Mouse (Mus musculus) brain, embryonic 14.5 days (tissue): ENCODE results near the gene Txlnb. TPM values are rescaled to one million over a fixed set of nuclear protein-coding genes. Genes with fewer than 3 reads are reported as not detected.
"Not testable (repeated sequence)": the region's sequence is repeated elsewhere in the genome, so short reads cannot be mapped to it uniquely, and the experiment has no call there.

Experiments used
- DNase-seq: peaks from one replicate; pipeline ENCODE4 v3.0.0-alpha.2; 2011; ENCODE audit warnings: low read depth
- CTCF ChIP-seq: fragments of 200-500 bp; IDR thresholded peaks from 2 replicates; pipeline ENCODE4 v1.5.1; 2012; ENCODE audit warnings: inconsistent platforms, mild to moderate bottlenecking, moderate library complexity, borderline replicate concordance; ENCODE audit not compliant: insufficient read depth, insufficient read length; ENCODE audit errors: extremely low read depth
- POLR2A ChIP-seq: fragments of 200-500 bp; IDR thresholded peaks from 2 replicates; pipeline ENCODE4 v1.6.1; 2012; ENCODE audit warnings: mild to moderate bottlenecking, inconsistent platforms, borderline replicate concordance; ENCODE audit not compliant: poor library complexity, insufficient read depth, insufficient read length, severe bottlenecking; ENCODE audit errors: extremely low read depth
- polyA plus RNA-seq: library from polyadenylated mRNA; depleted of rRNA; stranded (reverse); fragments of >200 nt; gene quantifications from 2 replicates; pipeline ENCODE4 v1.2.3, GENCODE M21; 2012

The Txlnb gene
- polyA plus RNA-seq, 1 experiment = 1.4 TPM

DNA sequence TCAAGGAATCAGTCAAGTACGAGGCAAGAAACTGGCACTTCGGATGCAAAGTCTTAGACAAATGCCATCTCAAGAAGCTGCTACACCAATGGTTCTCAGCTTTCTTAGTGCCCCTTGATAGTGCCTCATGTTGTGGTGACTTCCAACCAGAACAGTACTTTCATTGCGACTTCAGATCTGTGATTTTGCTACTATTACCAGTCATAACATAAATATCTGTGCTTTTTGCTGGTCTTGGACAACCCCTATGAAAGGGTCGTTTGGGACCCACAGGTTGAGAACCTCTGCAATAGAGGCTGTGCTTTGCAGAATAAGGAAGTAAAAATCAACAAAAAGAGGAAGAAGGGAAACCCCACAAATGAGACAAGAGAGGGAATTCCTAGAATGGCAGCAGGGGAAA is 7.7 kb upstream of the Txlnb start:
- no peak for DNase-seq
- no peak for TF ChIP-seq CTCF

- no peak for TF ChIP-seq CTCF
- no peak for TF ChIP-seq POLR2A
- DNase-seq = no peak
These were observed 2.1 kb upstream of the Txlnb start for GRCm38 (mm10) chr10:17793926-17794325.

GRCm38 (mm10) chr10:17794443-17794842 is 1.6 kb upstream of the Txlnb start:
- no peak for DNase-seq
- TF ChIP-seq CTCF (no peak), POLR2A (no peak)

GRCm38 (mm10) chr10:17795227-17795626 is 799 bp upstream of the Txlnb start:
- no peak for DNase-seq
- TF ChIP-seq CTCF = no peak
- TF ChIP-seq POLR2A = no peak

- no peak for DNase-seq
- no peak for TF ChIP-seq POLR2A
- TF ChIP-seq CTCF = no peak
These were observed 1.0 kb downstream of the Txlnb start for GRCm38 (mm10) chr10:17796846-17797631.

GRCm38 (mm10) chr10:17797681-17798080 is 1.7 kb downstream of the Txlnb start:
- TF ChIP-seq POLR2A (no peak), CTCF (no peak)
- DNase-seq = no peak

DNA sequence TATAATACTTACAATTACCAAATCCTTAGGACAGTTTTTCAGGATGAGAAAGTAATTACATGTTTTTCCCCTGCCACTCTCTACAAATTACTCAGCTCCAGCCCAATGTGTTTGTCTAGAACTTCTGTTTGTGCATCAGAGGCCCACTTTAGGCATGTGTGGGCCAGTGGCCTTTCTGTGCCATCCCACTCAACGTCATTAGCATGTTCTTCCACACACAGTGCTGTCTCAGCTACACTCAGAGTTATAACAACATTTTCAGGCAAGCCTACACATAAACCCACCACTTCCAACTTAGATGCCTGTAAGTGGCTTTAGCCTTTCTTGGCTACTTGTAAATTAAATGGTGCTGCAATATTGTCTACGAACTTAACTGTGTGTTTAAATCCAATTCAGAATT is 5.8 kb downstream of the Txlnb start:
- no peak for TF ChIP-seq CTCF
- no peak for TF ChIP-seq POLR2A

GRCm38 (mm10) chr10:17808526-17808925 is 12.5 kb downstream of the Txlnb start:
- no peak for TF ChIP-seq POLR2A
- TF ChIP-seq CTCF = no peak

More for the DNA sequence above, 5.8 kb downstream of the Txlnb start:
- DNase-seq = no peak

GRCm38 (mm10) chr10:17815052-17815451 is 19.0 kb downstream of the Txlnb start:
- DNase-seq = no peak
- no peak for TF ChIP-seq POLR2A
- TF ChIP-seq CTCF = no peak

More at GRCm38 (mm10) chr10:17808526-17808925, 12.5 kb downstream of the Txlnb start:
- no peak for DNase-seq

GRCm38 (mm10) chr10:17820422-17820821 is 24.4 kb downstream of the Txlnb start:
- DNase-seq = not testable (repeated sequence)

DNA sequence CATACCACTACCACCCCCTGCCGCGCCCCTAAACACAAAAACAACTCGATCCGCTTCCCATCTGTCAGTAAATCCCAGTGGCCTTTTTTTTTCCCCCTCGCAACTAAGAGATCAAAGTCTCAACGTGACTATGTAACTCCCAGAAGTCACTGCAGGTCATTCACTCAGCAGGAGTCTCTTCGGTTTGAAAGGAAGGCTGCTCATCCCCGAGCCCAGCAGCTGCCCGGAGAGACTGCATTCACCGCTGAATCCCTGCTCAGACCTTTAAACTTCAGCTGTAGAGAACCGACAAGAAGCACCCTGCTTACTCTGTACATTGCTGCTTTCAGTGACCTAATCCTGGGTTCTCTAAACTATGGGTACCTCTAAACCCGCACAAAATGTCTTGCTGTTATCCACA is 31.4 kb downstream of the Txlnb start:
- DNase-seq = peak; percentile 72
- TF ChIP-seq POLR2A = no peak
- no peak for TF ChIP-seq CTCF

- no peak for TF ChIP-seq CTCF
- no peak for TF ChIP-seq POLR2A
- no peak for DNase-seq
These were observed 33.2 kb downstream of the Txlnb start for GRCm38 (mm10) chr10:17829205-17829604.
